Mouse (Mus musculus) kidney, adult 11 months (tissue): ENCODE results near the gene Atp6v0e2.
"Not testable (repeated sequence)": the region's sequence is repeated elsewhere in the genome, so short reads cannot be mapped to it uniquely, and the experiment has no call there.

Source experiments
- DNase-seq: peaks from one replicate; pipeline ENCODE4 v3.0.0; 2022

Atp6v0e2 gene

DNA sequence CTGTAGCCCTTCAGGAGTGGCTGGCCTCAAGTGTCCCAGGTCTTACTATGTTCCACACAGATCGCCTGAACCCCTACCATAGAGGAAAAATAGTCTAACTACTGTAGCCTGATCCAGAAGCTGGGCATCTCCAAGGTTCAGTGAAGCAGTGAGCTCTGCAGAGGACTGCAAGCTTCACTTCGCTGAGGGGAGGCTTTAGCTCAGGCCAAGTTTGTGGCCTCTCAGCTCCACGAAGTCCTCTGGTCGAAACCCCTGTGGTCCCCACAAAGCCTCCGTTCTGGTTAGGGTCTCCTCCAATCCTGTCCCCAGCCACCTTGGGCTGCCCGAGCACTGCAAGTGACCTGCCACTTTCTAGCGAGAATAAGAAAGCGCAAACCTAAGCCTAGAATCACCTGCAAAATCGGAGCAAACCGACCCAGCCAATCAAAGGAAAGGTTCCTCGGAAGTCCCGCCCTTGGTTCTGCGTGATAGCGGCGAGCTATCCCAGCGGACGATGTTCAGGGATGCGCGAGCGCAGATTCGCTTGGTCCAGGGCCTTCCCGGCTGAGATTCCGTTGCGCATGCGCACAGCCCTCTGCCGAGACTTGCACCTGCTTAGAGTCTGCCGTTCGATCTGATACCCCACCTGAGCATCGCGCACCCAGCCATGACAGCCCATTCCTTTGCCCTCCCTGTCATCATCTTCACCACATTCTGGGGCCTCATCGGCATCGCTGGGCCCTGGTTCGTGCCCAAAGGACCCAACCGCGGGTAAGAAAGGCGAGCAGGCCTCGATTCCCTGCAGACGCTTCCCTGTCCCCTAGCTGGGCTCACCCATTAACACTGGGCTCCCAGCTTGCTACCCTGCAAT, at the start of gene Atp6v0e2:
Atp6v0e2 (plus strand) TSS at position 511 of the 850 bp plus-strand sequence.
- DNase-seq, result peak; percentile 79

DNA sequence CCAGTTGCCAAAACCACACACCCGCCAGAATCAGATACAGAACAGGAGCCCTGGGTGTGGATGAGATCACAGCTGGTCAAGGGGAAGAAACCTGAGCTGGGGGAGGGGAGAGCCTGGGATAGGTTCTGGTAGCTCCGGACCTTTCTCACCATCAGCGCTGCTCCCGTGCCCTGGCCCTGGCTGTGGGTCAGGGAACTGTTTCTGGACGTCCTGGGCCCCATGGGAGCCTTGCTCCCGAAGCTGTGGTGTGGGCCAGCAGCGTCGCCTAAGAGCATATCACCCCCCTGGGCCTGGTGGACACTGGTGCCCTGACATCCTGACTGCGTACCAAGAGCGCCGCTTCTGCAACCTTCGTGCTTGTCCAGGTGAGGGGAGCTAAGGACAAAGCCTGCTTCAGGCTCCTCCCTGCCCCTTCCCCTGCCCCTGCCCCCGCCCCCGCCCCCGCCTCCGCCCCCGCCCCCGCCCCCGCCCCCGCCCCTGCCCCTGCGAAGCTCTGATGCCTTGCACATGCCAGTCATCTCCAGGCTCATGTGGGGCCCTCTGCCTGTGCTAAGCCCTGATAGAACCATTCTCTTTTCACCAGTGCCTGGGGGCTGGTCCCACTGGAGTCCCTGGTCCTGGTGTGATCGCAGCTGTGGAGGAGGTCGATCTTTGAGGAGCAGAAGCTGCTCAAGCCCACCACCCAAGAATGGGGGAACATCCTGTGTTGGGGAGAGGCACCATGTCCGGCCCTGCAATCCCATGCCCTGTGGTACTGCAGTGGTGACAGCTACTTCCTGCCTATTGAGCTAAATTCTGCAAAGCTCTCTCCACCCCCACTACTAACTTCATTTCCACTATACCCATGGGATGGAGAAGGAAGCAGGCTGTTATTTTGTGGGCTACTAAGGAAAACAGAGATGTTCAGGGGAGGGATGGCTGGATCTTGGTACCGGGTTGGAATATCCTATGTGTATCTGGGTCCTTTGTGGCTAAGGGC, 49.4 kb upstream of the Atp6v0e2 start:
- DNase-seq, result peak; percentile 12

DNA sequence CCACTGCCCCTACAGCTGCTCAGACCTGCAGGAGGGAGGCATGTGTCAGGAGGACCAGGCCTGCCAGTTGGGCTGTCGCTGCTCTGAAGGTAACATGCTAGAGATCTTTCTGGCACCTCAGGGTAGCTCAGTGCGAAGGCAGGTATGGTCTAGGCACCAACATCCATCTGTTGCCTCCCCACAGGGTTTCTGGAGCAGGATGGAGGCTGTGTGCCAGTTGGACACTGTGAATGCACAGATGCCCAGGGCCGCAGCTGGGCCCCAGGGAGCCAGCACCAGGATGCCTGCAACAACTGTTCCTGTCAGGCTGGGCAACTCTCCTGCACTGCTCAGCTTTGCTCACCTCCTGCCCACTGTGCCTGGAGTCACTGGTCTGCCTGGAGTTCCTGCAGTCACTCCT, 47.7 kb upstream of the Atp6v0e2 start:
- DNase-seq, result no peak

- DNase-seq, result peak; percentile 35
Observed at GRCm38 (mm10) chr6:48491361-48491760, 46.1 kb upstream of the Atp6v0e2 start.

DNA sequence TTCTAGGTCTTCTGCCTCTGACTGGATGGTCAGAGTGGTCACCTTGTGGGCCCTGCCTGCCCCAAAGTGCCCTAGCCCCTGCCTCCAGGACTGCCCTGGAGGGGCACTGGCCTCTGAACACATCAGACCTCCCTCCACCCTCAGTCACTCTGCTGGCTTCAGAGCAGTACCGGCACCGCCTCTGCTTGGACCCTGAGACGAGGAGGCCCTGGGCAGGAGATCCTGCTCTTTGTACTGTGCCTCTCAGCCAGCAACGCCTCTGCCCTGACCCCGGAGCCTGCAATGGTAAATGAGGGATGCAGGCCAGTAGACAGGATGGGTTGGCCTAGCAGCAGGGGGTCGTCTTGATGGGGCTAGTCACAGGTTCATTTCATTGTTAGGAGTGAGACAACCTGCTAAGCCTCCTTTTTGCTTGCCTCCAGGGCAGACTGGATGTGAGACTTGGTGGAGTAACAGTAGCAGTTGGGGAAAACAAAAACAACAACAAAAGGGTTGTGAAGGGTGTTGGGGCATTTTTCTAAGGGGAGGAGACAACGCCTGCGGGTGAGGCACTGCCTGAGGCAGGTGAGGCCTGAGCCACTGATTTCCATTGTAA, 44.2 kb upstream of the Atp6v0e2 start:
- DNase-seq, result peak; percentile 78

DNA sequence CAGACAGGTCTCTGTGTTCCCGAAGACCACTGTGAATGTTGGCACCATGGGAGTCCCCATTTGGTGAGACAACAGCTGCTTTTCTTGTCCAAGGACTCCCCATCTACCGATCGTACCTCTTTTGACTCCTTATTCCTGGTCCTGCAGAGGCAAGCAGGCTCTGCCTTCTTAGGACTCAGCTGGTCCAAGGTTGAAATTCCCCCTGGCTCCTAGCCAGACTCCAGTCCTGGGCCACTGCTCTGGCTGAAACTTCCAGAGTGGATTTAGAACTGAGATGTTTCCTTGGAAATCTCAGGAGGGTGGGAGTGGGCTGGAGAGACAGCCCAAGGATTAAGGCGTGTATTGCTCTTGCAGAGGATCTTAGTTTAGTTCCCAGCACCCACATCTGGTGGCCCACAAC, 39.9 kb upstream of the Atp6v0e2 start:
- peak; percentile 62 for DNase-seq

GRCm38 (mm10) chr6:48503847-48504240, 33.6 kb upstream of the Atp6v0e2 start:
- no peak for DNase-seq

DNA sequence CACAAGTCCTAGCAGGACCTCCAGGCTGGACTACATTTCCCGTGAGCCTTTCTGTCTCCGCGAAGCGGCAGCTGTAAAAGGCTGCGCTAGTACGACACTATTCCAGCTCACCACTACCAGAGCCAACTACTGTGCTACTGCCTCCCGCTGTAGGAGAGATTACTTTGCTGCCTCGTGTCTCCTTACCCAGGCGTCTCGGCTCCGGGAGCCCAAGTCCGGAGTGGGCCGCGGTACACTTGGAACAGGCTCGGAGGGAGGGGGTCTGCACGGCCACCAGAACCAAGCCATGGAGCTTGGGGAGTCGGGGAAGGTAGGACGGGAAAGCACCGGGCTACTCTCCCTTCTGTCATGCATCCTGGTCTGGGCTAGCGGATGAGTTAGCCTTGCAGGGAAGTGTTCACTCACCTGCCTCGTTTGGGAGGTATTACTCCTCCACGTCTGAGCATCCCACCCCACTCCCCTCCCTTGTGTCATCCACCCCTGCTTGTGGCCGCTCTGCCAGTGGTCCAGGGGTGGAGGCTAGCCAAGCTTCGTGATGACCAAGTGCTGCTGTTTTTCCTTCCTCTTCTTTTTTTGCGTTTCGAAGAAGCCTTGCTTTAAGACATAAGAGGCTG, 33.1 kb upstream of the Atp6v0e2 start:
- DNase-seq, result peak; percentile 87

- DNase-seq, result no peak
Observed at GRCm38 (mm10) chr6:48508087-48508486, 29.3 kb upstream of the Atp6v0e2 start.

GRCm38 (mm10) chr6:48510426-48510825, 27.0 kb upstream of the Atp6v0e2 start:
- no peak for DNase-seq

DNA sequence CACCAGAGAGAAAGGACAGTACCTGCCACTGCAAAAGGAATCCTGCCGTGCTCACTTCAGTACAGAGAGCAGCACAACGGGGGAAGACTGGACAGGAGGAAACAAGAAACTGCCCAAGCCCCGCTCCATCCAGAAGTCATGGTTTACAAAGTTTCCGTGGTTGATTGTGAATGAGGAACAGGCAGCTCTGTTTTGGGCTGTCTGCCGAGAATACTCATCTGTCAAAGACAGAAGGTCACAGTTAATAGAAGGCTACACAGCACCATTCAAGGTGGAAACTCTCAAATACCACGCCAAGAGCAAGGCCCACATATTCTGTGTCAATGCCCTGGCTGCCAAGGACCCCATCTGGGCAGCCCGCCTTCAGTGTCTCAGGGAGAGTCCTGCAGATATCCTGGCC, 25.6 kb upstream of the Atp6v0e2 start:
- DNase-seq, result no peak

- not testable (repeated sequence) for DNase-seq
Observed at GRCm38 (mm10) chr6:48524882-48525281, 12.5 kb upstream of the Atp6v0e2 start.

DNA sequence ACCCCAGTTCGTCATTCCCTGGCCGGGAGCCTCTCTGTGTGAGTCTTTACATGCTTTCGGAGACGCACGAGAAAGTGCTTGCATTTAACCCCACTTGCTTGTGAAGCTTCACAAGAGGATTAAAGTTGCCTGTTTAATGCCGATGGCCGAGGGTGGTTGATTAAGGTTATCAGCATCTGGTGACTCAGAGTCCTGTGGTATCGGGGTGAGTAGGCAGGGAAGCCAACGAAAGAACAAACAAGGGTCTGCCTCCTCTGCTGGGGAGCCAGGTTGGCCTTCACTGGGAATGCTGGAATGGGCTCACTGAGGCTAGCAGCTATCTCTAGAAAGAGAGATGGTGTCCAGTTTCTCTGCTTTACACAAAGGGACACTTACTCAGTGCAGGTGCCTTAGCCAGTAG, 9.5 kb upstream of the Atp6v0e2 start:
- no peak for DNase-seq

DNA sequence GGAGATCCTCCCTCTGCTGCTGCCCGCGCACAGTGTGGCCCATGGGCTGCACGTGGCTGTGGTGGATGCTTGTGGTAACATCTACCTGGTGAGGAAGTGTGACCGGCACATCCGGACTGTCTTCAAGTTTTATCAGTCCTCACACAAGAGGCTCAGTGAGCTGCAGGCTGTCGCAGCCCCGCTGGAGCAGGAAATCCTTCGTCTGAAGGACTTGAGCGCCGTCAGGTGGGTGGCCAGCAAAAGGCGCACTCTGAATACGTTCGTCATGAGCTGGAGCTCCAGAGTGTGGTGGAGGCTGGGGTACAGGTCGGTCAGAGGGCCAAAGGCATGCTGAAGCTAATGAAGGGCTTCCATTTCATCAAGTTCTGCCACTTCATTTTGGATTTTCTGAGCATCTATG, 8.2 kb upstream of the Atp6v0e2 start:
- no peak for DNase-seq

DNA sequence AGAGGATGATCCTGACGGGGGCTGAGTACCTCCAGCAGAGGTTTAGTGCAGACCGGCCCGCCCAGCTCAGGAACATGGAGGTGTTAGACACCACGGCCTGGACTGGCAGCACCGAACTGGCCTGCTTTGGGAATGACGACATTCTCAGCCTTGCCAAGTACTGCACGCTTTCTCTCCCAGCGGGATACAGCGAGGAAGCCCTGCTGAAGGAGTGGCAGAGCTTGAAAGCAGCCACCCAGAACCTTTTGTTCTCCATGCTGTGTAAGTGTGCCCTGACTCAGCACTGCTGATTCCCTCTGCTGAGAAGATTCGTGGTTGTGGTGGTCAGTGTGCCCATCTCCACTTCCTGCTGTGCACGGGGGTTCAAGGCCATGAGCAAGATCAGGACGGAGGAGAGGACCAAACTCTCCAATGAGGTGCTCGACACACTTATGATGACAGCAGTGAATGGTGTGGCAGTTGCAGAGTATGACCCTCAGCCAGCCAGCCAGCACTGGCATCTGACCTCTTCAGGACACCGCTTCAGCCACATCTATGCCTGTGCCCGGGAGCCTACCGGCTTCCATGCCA, 7.5 kb upstream of the Atp6v0e2 start:
- DNase-seq, result no peak

GRCm38 (mm10) chr6:48530862-48531261, 6.6 kb upstream of the Atp6v0e2 start:
- no peak for DNase-seq

GRCm38 (mm10) chr6:48533475-48533874, 3.9 kb upstream of the Atp6v0e2 start:
- DNase-seq, result no peak

GRCm38 (mm10) chr6:48534913-48535312, 2.5 kb upstream of the Atp6v0e2 start:
- DNase-seq, result no peak

GRCm38 (mm10) chr6:48536091-48536490, 1.3 kb upstream of the Atp6v0e2 start:
- DNase-seq, result no peak

DNA sequence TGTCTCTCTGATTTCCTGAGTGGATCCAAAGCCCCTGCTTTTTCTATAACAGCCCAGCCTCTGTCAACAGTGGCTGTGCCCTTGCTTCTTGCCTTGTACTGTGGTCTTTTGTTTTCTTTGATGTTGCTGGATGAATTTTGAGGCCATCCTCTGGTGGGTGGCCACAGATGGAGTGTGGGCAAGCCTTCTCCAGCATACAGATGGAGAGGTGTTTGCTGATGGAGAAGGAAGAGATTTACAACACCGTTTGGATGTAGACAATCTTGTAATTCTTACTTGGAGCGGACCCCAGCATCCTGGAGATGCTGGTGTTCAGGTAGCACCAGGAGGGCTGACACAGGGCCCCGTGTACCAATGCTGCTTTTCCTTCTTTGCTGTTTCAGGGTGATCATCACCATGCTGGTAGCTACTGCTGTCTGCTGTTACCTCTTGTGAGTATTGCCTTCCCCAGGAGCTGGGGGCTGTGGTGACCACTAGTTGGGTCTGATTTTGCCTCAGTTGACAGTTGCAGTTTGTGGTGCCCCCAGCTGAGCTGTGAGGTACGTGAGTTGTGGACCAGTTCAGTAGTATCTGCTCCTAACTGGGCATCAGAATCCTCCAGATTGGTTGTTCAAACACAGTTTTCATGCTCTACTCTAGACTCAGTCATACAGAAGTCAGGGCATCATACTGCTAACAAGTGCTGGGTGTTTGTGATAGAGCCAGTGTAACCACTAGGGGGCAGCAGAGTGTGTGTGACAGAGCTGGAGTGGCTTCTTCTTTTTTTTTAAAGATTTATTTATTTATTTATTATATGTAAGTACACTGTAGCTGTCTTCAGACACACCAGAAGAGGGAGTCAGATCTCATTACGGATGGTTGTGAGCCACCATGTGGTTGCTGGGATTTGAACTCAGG, 1.7 kb downstream of the Atp6v0e2 start:
- peak; percentile 52 for DNase-seq

DNA sequence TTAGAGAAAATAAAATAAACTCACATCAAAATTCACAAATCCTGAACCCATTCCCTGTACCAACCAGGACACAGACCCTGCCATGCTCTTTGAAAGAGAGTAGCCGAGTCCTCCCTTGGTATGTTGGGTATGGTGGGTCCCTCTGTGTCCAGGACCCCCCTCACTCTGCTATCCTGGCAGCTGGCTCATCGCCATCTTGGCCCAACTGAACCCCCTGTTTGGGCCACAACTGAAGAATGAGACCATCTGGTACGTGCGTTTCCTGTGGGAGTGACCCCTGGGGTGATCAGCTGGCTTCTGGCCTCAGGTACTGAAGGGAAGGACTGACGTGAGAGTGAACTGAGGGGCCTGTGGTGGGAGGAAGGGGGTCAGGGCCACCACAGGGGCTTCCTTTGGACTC, 2.4 kb downstream of the Atp6v0e2 start:
- no peak for DNase-seq
